Mouse (Mus musculus) brown adipose tissue, adult 24 weeks (tissue): ENCODE results near the gene Mlip. TPM values are rescaled to one million over a fixed set of nuclear protein-coding genes. Genes with fewer than 3 reads are reported as not detected.

ENCODE experiments used
- H3K27ac ChIP-seq: fragments of 200-500 bp; replicated peaks from 2 replicates; pipeline ENCODE4 v1.5.1; 2012; ENCODE audit warnings: low read depth, mild to moderate bottlenecking, low read length
- H3K4me1 ChIP-seq: fragments of 200-500 bp; 2 replicates; pipeline ENCODE4 v1.6.1; 2012; ENCODE audit warnings: low read length, mixed read lengths; ENCODE audit not compliant: control insufficient read depth, insufficient read depth, insufficient read length
- H3K4me3 ChIP-seq: fragments of 200-500 bp; 2 replicates; pipeline ENCODE4 v1.5.1; 2012; ENCODE audit warnings: low read depth, mild to moderate bottlenecking, low read length, moderate library complexity; ENCODE audit not compliant: insufficient read depth
- polyA plus RNA-seq: library from polyadenylated mRNA; stranded (reverse); fragments of >200 nt; gene quantifications from 2 replicates; pipeline ENCODE4 v1.2.4, GENCODE M21; 2012; ENCODE audit not compliant: missing spikeins, insufficient read depth, insufficient read length

Gene Mlip
- polyA plus RNA-seq: 3.9 and 5.0 TPM in 2 replicates

DNA sequence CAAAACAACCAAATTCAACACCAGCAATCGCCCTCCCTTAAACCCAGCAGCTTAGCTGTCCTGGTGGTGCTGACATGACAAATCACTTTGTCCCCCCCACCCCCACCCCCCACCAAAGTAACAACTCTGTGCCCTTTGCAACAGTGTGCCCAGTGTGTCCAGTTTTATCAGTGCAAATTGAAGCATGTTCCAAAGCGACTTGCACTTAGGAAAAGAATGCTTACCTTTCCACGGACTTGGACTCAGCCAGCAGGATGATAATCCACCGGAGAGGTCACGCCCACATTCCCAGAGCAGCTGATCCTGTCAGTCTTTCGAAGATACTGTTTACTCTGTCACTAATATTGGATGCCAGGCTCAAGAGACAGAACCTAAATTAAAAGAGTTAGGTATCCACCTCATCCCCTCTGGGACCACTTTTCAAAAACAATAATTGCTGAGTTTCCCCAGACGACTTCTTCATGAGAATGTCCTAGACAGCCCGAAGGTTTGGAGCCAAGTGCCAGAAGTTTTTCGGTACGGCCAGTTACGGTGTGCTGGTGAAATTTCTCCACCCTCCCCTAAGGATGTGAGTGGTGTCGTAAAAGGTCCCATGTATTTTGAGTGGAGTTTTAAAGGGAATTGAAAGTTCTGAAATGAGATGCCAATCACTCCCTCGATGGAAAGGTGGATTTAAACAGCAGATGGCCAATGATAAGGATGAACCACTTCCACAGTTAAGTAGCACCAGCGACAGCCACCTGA, at the start of gene Mlip:
Mlip (minus strand) TSS at position 538 of the 744 bp plus-strand sequence.
- no peak within 1 kb of the TSS for H3K4me3 ChIP-seq
- H3K4me1 ChIP-seq: no peaks in the 10 kb centered on the region
- H3K27ac ChIP-seq: no peak within 1 kb of the TSS

- no peaks in the 10 kb centered on the region for H3K4me1 ChIP-seq
- no peak overlapping the region for H3K27ac ChIP-seq
- no peak overlapping the region for H3K4me3 ChIP-seq
Measured at GRCm38 (mm10) chr9:77399801-77400200, 47.0 kb upstream of the Mlip start.

DNA sequence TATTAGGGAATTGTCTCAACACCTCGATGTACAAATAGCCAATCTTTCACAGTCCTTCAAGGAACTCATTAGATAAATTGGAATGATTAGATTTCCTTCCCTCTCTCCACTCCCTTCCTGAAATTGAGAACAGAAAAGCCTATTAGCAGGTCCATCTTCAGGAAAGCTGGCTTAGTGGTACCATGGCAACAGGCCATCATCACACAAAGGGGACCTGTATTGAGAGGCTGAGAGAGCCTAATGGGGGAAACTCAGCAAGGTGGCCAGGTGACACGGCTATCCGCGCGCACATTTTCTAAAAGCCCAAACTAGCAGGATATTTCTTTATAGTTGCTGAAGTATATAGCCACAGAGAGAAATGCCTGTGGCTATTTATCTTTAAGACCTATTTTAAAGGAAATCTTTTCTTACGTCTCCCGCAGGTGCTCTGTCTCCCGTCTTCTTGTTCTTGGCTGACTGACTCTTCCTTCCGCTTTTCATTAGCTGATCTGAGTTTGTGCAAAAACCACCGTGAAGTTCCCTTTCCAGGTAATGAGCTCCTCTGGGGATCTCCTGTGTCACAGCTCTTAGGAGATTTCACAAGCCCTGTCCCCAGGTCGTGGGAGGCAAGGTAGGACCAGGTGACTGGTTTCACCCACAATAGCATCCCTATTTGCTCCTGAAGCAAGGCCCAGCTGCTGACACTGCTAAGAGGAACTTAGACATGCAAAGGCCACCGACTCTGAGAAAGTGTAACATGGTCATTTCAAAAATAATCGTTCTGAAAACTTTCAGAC, 46.3 kb upstream of the Mlip start:
- Histone ChIP-seq H3K27ac (no peak overlapping the region), H3K4me3 (no peak overlapping the region), H3K4me1 (no peaks in the 10 kb centered on the region)

- no peaks in the 10 kb centered on the region for H3K4me1 ChIP-seq
- H3K27ac ChIP-seq: no peak overlapping the region
- no peak overlapping the region for H3K4me3 ChIP-seq
Measured at GRCm38 (mm10) chr9:77397027-77397426, 44.3 kb upstream of the Mlip start.

GRCm38 (mm10) chr9:77391248-77391647, 38.5 kb upstream of the Mlip start:
- H3K4me3 ChIP-seq: no peak overlapping the region
- H3K27ac ChIP-seq: no peak overlapping the region
- no peaks in the 10 kb centered on the region for H3K4me1 ChIP-seq

- Histone ChIP-seq H3K4me3 (no peak overlapping the region), H3K27ac (no peak overlapping the region), H3K4me1 (no peaks in the 10 kb centered on the region)
Measured at GRCm38 (mm10) chr9:77388956-77389355, 36.2 kb upstream of the Mlip start.

- H3K27ac ChIP-seq: no peak overlapping the region
- no peak overlapping the region for H3K4me3 ChIP-seq
- no peaks in the 10 kb centered on the region for H3K4me1 ChIP-seq
Measured at GRCm38 (mm10) chr9:77386751-77387150, 34.0 kb upstream of the Mlip start.

DNA sequence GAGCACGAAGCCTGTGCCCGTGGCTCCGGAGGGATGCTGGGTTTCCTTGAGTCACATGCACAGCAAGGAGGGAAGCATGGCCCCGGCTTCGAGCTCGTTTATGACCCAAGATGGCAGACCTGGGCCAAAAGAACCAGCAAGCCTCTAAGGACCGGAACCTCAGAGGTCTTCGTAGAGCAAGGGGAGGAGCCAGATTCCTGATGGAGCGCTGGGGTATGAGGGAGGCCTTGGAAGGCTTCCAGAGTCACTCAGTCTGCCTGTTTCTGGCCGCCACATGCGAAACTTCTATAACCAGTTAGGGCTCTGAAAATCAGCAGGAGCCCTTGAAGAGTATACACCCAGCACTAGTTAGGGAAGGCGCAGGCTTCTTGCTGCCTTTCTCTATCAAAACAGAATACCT, 32.8 kb upstream of the Mlip start:
- Histone ChIP-seq H3K4me1 (no peaks in the 10 kb centered on the region), H3K4me3 (no peak overlapping the region), H3K27ac (no peak overlapping the region)

DNA sequence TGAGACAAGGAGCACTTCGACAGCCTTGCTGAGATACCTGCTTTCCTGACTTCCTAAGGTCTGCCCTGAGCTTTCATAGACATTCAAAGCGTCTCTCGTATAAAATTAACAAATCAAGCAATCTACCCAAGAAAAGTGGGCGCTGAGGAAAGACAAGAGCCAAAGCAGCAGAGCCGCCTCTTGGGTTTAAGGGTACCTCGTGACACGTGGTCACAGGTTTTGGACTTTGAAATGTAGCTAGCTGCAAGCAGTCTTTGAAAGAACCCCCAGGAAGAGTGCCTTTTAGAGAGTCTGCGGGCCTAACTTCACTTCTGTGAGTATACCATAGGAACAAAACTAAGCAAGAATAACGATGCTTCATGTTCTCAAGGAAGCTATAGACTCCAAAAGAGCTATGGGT, 31.9 kb upstream of the Mlip start:
- no peak overlapping the region for H3K4me3 ChIP-seq
- no peaks in the 10 kb centered on the region for H3K4me1 ChIP-seq
- no peak overlapping the region for H3K27ac ChIP-seq

DNA sequence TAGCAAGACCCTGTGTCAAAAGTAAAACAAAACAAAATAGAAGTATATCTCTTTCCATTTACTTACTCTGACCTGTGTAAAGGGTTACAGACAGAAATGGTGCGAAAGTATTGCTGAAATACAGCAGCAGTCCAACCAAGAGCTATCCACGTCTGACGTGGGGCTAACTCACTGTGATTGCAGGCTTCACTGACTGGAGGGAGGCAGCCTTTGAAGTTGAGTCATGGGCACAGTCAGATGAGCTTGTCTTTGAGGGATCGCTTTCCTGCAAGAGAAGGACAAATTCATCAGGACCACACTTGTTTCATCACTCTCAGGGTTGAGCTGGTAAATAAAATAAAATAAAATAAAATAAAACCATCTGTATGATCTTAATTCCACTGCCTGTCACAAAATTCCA, 31.2 kb upstream of the Mlip start:
- Histone ChIP-seq H3K4me1 (no peaks in the 10 kb centered on the region), H3K27ac (no peak overlapping the region), H3K4me3 (no peak overlapping the region)

- Histone ChIP-seq H3K4me3 (no peak overlapping the region), H3K4me1 (no peaks in the 10 kb centered on the region), H3K27ac (no peak overlapping the region)
Measured at GRCm38 (mm10) chr9:77382514-77382913, 29.7 kb upstream of the Mlip start.

GRCm38 (mm10) chr9:77381565-77381964, 28.8 kb upstream of the Mlip start:
- no peaks in the 10 kb centered on the region for H3K4me1 ChIP-seq
- H3K4me3 ChIP-seq: no peak overlapping the region
- H3K27ac ChIP-seq: no peak overlapping the region

- Histone ChIP-seq H3K27ac (no peak overlapping the region), H3K4me3 (no peak overlapping the region), H3K4me1 (no peaks in the 10 kb centered on the region)
Measured at GRCm38 (mm10) chr9:77379625-77380024, 26.9 kb upstream of the Mlip start.

- H3K4me1 ChIP-seq: no peaks in the 10 kb centered on the region
- no peak overlapping the region for H3K4me3 ChIP-seq
- H3K27ac ChIP-seq: no peak overlapping the region
Measured at GRCm38 (mm10) chr9:77377696-77378095, 24.9 kb upstream of the Mlip start.

DNA sequence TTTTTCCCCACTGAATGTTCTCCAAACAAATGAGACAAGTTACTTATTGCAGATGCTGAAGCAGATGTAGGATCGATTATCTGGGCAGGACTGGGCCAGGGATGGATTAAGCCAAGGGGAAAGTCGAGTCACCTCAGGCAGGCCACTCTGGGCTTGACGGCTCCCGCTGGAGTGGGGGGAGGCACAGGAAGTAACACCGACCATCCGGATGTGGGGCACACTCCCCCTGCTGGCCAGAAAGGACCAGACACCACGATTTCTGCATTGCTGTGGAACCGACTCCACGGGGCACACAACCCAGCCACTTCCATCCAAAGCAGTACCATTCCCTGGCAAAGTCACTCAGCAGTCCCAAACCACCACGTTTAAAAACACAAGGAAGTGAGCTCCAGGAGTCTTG, 24.3 kb upstream of the Mlip start:
- no peak overlapping the region for H3K4me3 ChIP-seq
- no peak overlapping the region for H3K27ac ChIP-seq
- H3K4me1 ChIP-seq: no peaks in the 10 kb centered on the region

- H3K4me1 ChIP-seq: no peaks in the 10 kb centered on the region
- H3K4me3 ChIP-seq: no peak overlapping the region
- H3K27ac ChIP-seq: no peak overlapping the region
Measured at GRCm38 (mm10) chr9:77376561-77376960, 23.8 kb upstream of the Mlip start.
